Mouse (Mus musculus) myocyte (in vitro differentiated cells): ENCODE data around the gene Zkscan17. TPM values are rescaled to one million over a fixed set of nuclear protein-coding genes. Genes with fewer than 3 reads are reported as not detected.

Experiments
- H3K27me3 ChIP-seq: one replicate; pipeline ENCODE4 v1.6.1; 2011; ENCODE audit not compliant: control insufficient read depth, insufficient read depth, insufficient read length
- H3K36me3 ChIP-seq: one replicate; pipeline ENCODE4 v1.6.1; 2011; ENCODE audit not compliant: control insufficient read depth, insufficient read depth
- H3K4me2 ChIP-seq: one replicate; pipeline ENCODE4 v1.6.1; 2011; ENCODE audit warnings: low read depth, control low read depth
- H3K4me3 ChIP-seq: one replicate; pipeline ENCODE4 v1.5.1; 2011; ENCODE audit warnings: mild to moderate bottlenecking, control low read depth, moderate library complexity
- H3K79me2 ChIP-seq: one replicate; pipeline ENCODE4 v1.6.1; 2011; ENCODE audit not compliant: control insufficient read depth, insufficient read depth
- H3ac ChIP-seq: one replicate; pipeline ENCODE4 v1.6.1; 2011; ENCODE audit not compliant: control insufficient read depth, insufficient read length
- CEBPB ChIP-seq: IDR thresholded peaks from 2 replicates; pipeline ENCODE4 v1.6.1; 2011; ENCODE audit warnings: mild to moderate bottlenecking, moderate library complexity; ENCODE audit not compliant: poor library complexity, insufficient read depth, severe bottlenecking
- E2F4 ChIP-seq: IDR thresholded peaks from one replicate; pipeline ENCODE4 v1.6.1; 2011; ENCODE audit warnings: mild to moderate bottlenecking, control low read depth, moderate library complexity; ENCODE audit not compliant: insufficient read depth
- MAX ChIP-seq: IDR thresholded peaks from one replicate; pipeline ENCODE4 v1.6.1; 2011; ENCODE audit warnings: low read depth, mild to moderate bottlenecking, control low read depth
- MYOD1 ChIP-seq, 3 experiments: IDR thresholded peaks; one replicate each; pipeline ENCODE4 v1.6.1; 2011; ENCODE audit warnings: control low read depth in 2 of 3, low read depth in 2 of 3, mild to moderate bottlenecking in 2 of 3, moderate library complexity in 1 of 3; ENCODE audit not compliant: insufficient read length in 2 of 3, control insufficient read depth in 1 of 3
- MYOG ChIP-seq, 3 experiments: IDR thresholded peaks; one replicate each; pipeline ENCODE4 v1.6.1; 2011; ENCODE audit warnings: control low read depth in 2 of 3, low read depth in 2 of 3, mild to moderate bottlenecking in 2 of 3; ENCODE audit not compliant: insufficient read length in 2 of 3, control insufficient read depth in 1 of 3, insufficient read depth in 1 of 3
- POLR2A ChIP-seq: IDR thresholded peaks from one replicate; pipeline ENCODE4 v1.6.1; 2011; ENCODE audit warnings: low read depth, mild to moderate bottlenecking, control low read depth, moderate library complexity; ENCODE audit not compliant: insufficient read length
- POLR2AphosphoS2 ChIP-seq: IDR thresholded peaks from one replicate; pipeline ENCODE4 v1.6.1; 2011; ENCODE audit warnings: low read depth, control low read depth; ENCODE audit not compliant: insufficient read length
- REST ChIP-seq: IDR thresholded peaks from one replicate; pipeline ENCODE4 v1.6.1; 2011; ENCODE audit warnings: mild to moderate bottlenecking, control low read depth, moderate library complexity; ENCODE audit not compliant: insufficient read depth, insufficient read length
- SRF ChIP-seq: IDR thresholded peaks from one replicate; pipeline ENCODE4 v1.6.1; 2011; ENCODE audit warnings: low read depth; ENCODE audit not compliant: control insufficient read depth, insufficient read length
- TCF12 ChIP-seq: IDR thresholded peaks from one replicate; pipeline ENCODE4 v1.6.1; 2011; ENCODE audit warnings: mild to moderate bottlenecking, control low read depth; ENCODE audit not compliant: poor library complexity, insufficient read depth, severe bottlenecking
- TCF3 ChIP-seq: IDR thresholded peaks from one replicate; pipeline ENCODE4 v1.6.1; 2011; ENCODE audit warnings: low read depth, control low read depth; ENCODE audit not compliant: insufficient read length
- USF1 ChIP-seq: IDR thresholded peaks from one replicate; pipeline ENCODE4 v1.6.1; 2011; ENCODE audit warnings: low read depth, mild to moderate bottlenecking, control low read depth, moderate library complexity
- polyA plus RNA-seq: library from polyadenylated mRNA; unstranded; fragments of >200 nt; fragmentation: generic; extraction: Trizol; gene quantifications from one replicate; pipeline ENCODE4 v1.2.1, GENCODE M21; 2012; ENCODE audit warnings: missing spikeins

Gene Zkscan17
- polyA plus RNA-seq, 1 experiment: 26.4 TPM

DNA sequence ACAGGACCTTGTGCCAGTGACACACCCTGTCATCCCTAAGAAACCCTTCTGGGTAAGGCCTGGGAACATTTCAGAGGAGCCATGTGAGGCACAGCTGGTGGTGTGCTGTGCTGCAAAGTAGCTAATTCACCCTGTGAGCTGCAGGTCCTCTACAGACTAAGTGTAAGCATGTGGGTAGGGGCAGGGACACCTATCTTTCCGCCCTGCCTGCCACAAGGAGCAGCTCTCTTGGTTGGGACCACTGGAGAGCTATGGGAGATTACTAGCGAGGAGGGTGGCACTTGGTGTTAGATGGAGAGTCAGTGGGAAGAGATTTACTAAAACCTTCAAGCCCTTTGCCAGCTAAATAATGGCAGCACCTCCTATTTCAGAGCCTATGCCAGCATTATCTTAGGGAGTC lies 69.7 kb downstream of the Zkscan17 start:
- no peak for TF ChIP-seq MYOG (IDR thresholded peaks at IDR 0.05; ENCODE audit: control insufficient read depth in 1 of 3, insufficient read depth in 1 of 3, insufficient read length in 2 of 3, low read depth in 2 of 3)
- TF ChIP-seq POLR2A: no peak
- TF ChIP-seq MYOD1 (IDR thresholded peaks at IDR 0.05; ENCODE audit: control insufficient read depth in 1 of 3, insufficient read length in 2 of 3, low read depth in 2 of 3): no peak
- no peak for TF ChIP-seq MAX
- Histone ChIP-seq H3K79me2 (no peaks in the 10 kb centered on the region), H3K36me3 (peaks cover 18% of the 10 kb centered on the region)

DNA sequence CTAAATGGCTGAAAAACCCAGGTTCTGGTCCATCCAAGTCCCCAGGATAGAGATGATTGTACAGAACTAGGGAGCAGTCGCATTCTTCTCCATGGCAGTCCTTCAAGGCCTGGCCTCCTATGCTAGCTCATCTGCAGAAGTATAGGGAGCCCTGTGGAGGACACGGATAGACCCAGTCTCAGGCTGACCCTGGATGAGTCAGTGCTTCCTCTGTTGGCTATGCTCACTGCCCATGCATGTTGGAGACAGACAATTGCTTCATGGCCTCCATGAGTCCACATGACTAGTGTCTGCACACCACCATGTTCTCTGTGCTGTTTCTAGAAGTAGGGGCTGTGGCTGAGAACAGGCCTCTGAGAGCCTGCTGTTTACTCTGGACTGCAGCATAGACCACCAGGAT lies 70.2 kb downstream of the Zkscan17 start:
- Histone ChIP-seq H3K27me3 (no peaks in the 10 kb centered on the region), H3K79me2 (peaks cover 3% of the 10 kb centered on the region), H3K36me3 (peaks cover 13% of the 10 kb centered on the region), H3K4me2 (no peak overlapping the region), H3ac (no peak overlapping the region), H3K4me3 (no peak overlapping the region)
- no peak for TF ChIP-seq CEBPB

More for the DNA sequence above, 69.7 kb downstream of the Zkscan17 start:
- no peaks in the 10 kb centered on the region for H3K27me3 ChIP-seq
- no peak overlapping the region for H3ac ChIP-seq
- H3K4me3 ChIP-seq: no peak overlapping the region
- no peak overlapping the region for H3K4me2 ChIP-seq

DNA sequence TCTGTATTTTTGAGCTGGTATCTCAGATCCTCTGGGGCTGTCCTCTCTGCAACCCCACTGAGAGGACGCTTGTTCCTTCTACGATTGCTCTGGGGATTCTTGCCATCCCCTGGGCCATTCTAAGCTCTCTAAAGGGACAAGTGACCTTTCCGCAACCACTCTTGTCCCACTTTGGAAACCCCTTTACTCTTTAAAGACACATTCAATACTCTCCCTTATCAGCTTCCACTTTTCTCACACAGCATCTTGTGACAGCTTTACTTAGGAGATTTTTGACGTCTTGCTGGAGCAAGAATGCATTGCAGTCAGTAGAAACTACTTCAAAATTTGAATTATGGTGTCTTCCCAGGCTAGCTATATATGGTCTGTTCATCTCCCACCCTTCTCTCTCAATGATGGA lies 75.5 kb downstream of the Zkscan17 start, which contains the start of gene Snap47:
TSS of gene Snap47 (minus strand) at position 101 of the 400 bp plus-strand sequence.
- peaks cover 13% of the 10 kb centered on the region for H3K79me2 ChIP-seq
- peaks cover 10% of the 10 kb centered on the region for H3K36me3 ChIP-seq
- peak within 1 kb of the TSS; percentile 84 for H3K4me3 ChIP-seq
- peak within 1 kb of the TSS; percentile 81 for H3K4me2 ChIP-seq
- peak within 1 kb of the TSS; percentile 39 for H3ac ChIP-seq
- H3K27me3 ChIP-seq: no peaks in the 10 kb centered on the region
- TF ChIP-seq TCF12 (no peak), POLR2AphosphoS2 (no peak)

GRCm38 (mm10) chr11:59450230-59450771 lies 76.2 kb downstream of the Zkscan17 start:
- peak overlapping the region; percentile 81 for H3K4me2 ChIP-seq
- peak overlapping the region; percentile 39 for H3ac ChIP-seq
- TF ChIP-seq SRF: no peak
- no peak for TF ChIP-seq TCF12
- no peak for TF ChIP-seq CEBPB
- no peak for TF ChIP-seq E2F4
- no peak for TF ChIP-seq POLR2A
- peak overlapping the region; percentile 84 for H3K4me3 ChIP-seq
- peaks cover 13% of the 10 kb centered on the region for H3K79me2 ChIP-seq
- H3K36me3 ChIP-seq: peaks cover 10% of the 10 kb centered on the region
- H3K27me3 ChIP-seq: no peaks in the 10 kb centered on the region

GRCm38 (mm10) chr11:59449741-59450229 lies 76.8 kb downstream of the Zkscan17 start, which contains the start of gene Jmjd4:
Gene Jmjd4 (plus strand): TSS chr11:59450045.
- Histone ChIP-seq H3ac (peak within 1 kb of the TSS; percentile 39), H3K4me2 (peak within 1 kb of the TSS; percentile 81), H3K79me2 (peaks cover 13% of the 10 kb centered on the region), H3K36me3 (peaks cover 10% of the 10 kb centered on the region), H3K27me3 (no peaks in the 10 kb centered on the region), H3K4me3 (peak within 1 kb of the TSS; percentile 84)
- TF ChIP-seq MYOG (IDR thresholded peaks at IDR 0.05; ENCODE audit: control insufficient read depth in 1 of 3, insufficient read depth in 1 of 3, insufficient read length in 2 of 3, low read depth in 2 of 3) (peak in 2 of 3 experiments; percentile 51 to 78), POLR2A (peak; percentile 89), TCF3 (no peak), MYOD1 (IDR thresholded peaks at IDR 0.05; ENCODE audit: control insufficient read depth in 1 of 3, insufficient read length in 2 of 3, low read depth in 2 of 3) (peak in 2 of 3 experiments; percentile 23 to 54), POLR2AphosphoS2 (peak; percentile 92)

- H3K4me2 ChIP-seq: no peak overlapping the region
- TF ChIP-seq MYOD1 (IDR thresholded peaks at IDR 0.05; ENCODE audit: control insufficient read depth in 1 of 3, insufficient read length in 2 of 3, low read depth in 2 of 3) (no peak), TCF3 (no peak), E2F4 (no peak), REST (no peak), SRF (no peak), CEBPB (no peak), USF1 (no peak), POLR2A (no peak), POLR2AphosphoS2 (no peak), MAX (no peak), TCF12 (no peak), MYOG (IDR thresholded peaks at IDR 0.05; ENCODE audit: control insufficient read depth in 1 of 3, insufficient read depth in 1 of 3, insufficient read length in 2 of 3, low read depth in 2 of 3) (no peak)
- H3K36me3 ChIP-seq: peaks cover 3% of the 10 kb centered on the region
- H3K27me3 ChIP-seq: no peaks in the 10 kb centered on the region
- no peak overlapping the region for H3K4me3 ChIP-seq
- no peaks in the 10 kb centered on the region for H3K79me2 ChIP-seq
- no peak overlapping the region for H3ac ChIP-seq
Measured at GRCm38 (mm10) chr11:59443102-59443501, 83.4 kb downstream of the Zkscan17 start.
